Mouse (Mus musculus): ENCODE measurements around the gene Hs3st3b1.

Gene Hs3st3b1

DNA sequence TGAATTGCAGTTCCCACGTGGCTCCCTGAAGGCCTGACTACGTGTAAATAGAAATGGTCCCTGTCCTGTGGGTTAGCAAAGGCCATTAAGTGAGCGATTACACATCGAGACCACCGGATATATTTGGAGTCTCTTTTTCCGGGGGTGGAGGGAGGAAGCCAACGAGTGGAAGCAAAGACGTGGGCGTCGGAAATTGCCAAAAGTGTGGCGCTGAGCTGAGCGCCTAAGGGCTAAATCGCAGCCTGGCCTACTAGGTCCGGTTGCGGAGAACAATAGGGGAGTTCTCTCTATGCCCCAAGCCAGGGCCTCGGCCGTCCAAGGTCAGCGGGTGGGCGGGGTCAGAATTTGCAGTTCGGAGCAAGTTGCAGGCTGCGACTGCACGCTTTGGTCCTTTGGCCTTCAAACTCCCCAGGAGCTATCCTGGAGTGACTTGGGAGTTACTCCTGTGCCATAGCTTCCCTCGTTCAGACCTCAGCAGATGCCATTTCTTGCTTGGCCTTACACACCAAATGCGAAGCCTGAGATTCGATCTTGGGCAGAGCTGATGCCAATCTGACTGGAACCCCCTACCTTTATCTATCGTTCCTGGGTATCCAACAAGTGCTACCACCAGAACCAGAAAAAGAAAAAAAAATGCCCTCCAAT is 2.3 kb upstream of the Hs3st3b1 start:
- WGBS, result 19% methylated on average over 26 of the region's 26 CpGs

DNA sequence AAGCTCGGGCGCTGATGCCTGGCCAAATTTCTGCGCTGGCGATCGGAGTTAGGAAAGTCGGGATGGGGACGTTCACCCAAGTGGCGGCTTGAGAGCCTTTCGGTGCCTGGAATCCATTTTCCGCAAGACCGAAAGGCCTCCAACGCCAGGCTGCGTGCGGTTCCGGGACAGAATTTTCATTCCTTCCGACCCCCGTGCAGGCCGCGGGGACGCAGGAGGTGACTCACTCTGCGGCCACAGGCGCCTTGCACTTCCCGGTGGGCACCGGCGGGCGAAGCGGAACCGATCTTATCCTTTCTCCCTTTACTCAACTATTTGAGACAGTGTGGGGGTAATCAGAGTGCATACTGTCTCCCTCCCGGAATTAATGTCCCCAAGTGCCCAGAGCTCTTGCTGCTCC is 1.3 kb upstream of the Hs3st3b1 start:
- WGBS, result 7% methylated on average over 29 of the region's 29 CpGs

DNA sequence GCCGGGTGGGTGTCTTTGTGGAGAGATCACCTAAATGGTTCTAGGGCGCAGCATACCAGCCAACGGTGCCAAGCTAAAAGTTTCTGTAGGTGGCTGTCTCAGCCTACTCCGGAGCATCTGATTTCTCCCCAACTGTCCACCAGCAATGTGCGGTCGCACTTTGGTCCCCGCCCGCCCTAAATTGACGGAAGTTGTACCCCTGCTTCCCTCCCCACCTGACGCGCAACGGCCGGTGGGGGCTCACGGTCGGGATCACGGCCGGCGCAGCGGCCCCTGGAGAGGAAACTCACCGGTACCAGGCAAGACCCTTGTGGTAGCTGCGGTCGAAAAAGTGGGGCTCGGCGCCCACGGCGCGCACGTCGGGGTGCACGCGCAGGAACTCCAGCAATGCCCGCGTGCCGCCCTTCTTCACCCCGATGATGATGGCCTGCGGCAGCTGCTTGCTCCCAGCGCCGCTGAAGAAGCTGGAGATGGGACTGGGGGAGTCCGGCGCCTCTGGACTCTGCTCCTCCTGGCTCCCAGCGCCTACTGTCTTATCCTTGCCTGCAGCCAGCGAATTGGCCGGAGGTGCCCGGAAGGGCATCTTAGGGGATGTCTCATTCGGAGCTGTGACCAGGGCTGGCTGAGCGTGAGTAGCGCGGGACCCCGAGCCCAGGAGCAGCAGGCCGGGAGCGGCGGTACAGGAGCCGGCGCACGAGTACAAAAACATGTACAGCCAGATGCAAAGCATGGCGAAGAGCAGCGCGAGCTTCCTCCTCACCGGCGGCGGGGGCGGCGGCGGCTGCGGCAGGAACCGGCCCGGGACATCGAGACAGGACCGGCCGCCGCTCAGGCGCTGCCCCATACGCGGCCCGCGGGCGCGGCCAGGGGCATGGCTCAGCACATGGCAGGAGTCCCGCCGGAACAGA is 792 bp downstream of the Hs3st3b1 start:
- 1% methylated on average over 80 of the region's 80 CpGs for WGBS

DNA sequence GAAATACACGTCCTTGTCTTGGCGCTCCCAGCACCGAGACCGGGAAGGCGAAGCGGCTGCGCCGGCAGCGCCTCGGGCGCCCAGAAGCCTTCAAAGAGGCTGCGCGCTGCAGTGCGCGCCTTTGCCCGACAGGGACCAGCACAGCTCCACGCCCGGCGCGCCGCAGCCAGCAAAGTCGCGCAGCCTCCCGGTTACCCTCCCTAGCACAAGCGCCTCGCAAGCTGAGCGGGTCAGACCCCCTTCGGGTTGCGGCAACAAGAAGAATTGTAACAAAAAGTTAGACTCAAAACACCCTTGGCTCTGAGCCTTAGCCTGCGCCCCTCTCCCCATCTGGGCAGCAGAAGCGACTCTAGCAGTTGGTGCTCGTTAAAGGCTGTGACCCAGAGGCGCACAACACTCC is 1.6 kb downstream of the Hs3st3b1 start:
- under 1% methylated on average over 33 of the region's 33 CpGs for WGBS

- 24% methylated on average over 52 of the region's 52 CpGs for WGBS
Measured at GRCm38 (mm10) chr11:63919211-63920098, 2.6 kb downstream of the Hs3st3b1 start.

GRCm38 (mm10) chr11:63918321-63919105 is 3.6 kb downstream of the Hs3st3b1 start:
- WGBS, result 69% methylated on average over 17 of the region's 17 CpGs

DNA sequence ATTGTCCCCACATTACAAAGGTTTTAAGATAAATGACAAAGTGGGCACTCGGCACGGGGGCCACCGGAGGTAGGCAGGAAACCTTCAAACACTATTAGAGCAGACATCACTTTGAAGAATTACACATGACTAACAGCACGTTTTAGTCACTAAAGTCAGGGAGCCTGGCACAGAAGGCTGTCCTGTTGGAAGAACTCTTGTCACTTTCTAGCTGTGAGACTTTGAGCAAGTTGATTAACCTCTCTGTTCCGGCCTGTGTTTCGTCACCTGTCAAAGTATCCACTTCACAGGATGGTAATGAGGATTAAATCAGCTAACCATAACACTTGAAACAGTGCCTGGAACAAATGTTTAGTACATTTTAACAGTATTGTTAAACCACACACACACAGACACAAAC is 4.5 kb downstream of the Hs3st3b1 start:
- 59% methylated on average over 6 of the region's 6 CpGs for WGBS

DNA sequence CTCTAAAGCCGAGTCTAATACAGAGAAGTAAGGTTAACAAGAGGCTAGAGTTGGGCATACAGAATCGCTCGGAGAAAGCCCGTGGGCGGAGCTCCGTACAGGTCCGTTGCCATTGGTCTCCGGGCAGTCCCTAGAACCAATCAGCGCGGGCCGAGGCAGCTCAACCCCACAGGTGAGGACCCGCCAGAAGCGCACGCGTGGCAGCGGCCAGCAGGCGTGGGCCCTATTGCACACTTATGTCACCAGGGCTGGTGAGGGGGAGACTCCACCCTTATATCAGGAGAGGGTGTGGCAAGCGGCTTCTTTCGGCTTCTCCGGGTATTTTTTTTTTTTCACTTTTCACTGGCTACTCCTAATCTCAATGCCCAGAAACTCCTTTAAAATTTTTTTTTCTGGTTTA is 7.7 kb downstream of the Hs3st3b1 start:
- 3% methylated on average over 20 of the region's 20 CpGs for WGBS

DNA sequence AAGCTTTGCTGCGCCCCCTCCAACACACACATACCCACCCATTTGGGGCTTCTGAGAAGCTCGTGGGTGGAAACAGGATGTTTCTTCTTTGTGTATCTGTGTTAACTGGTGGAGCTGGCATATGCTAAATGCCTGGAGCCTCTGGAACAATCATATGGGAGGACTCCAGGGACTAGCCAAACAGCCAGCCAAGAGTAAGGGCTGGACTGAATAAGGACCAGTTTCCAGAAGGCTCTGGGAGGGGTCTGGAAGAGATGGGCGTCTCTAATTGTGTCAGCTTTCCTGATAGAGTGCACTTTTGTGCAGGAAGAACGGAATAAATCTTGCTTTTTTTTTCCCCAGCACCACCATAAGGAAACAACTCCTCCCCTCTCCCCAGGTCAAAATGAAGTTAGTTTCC is 8.2 kb downstream of the Hs3st3b1 start:
- WGBS, result 26% methylated on average over 4 of the region's 4 CpGs

GRCm38 (mm10) chr11:63911001-63911400 is 11.1 kb downstream of the Hs3st3b1 start:
- 73% methylated on average over 5 of the region's 5 CpGs for WGBS

DNA sequence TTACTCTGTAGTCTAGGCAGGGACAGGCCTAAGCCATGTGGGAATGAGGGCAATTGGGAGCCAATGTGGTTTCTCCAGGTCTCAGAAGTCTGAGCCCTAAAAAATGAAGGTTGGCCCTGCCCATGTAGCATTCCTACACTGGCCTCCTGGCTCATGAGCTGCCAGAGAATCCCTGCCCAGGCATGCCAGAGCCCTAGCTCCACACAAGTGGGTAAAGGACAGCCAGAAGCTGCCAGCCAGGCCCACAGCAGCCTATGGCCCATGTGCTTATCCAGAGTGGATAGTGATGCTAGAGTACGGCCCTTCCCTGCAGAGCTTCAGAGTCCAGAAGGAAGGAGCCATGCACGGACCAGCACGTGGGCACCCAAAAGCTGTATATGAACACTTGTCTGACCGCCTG is 12.1 kb downstream of the Hs3st3b1 start:
- WGBS, result 97% methylated on average over 4 of the region's 4 CpGs

GRCm38 (mm10) chr11:63908500-63908899 is 13.6 kb downstream of the Hs3st3b1 start:
- 87% methylated on average over 4 of the region's 4 CpGs for WGBS

GRCm38 (mm10) chr11:63906552-63907353 is 15.3 kb downstream of the Hs3st3b1 start:
- 75% methylated on average over 9 of the region's 9 CpGs for WGBS

GRCm38 (mm10) chr11:63904787-63905186 is 17.3 kb downstream of the Hs3st3b1 start:
- WGBS, result 76% methylated on average over 4 of the region's 4 CpGs

GRCm38 (mm10) chr11:63898509-63899168 is 23.5 kb downstream of the Hs3st3b1 start:
- 57% methylated on average over 9 of the region's 9 CpGs for WGBS

DNA sequence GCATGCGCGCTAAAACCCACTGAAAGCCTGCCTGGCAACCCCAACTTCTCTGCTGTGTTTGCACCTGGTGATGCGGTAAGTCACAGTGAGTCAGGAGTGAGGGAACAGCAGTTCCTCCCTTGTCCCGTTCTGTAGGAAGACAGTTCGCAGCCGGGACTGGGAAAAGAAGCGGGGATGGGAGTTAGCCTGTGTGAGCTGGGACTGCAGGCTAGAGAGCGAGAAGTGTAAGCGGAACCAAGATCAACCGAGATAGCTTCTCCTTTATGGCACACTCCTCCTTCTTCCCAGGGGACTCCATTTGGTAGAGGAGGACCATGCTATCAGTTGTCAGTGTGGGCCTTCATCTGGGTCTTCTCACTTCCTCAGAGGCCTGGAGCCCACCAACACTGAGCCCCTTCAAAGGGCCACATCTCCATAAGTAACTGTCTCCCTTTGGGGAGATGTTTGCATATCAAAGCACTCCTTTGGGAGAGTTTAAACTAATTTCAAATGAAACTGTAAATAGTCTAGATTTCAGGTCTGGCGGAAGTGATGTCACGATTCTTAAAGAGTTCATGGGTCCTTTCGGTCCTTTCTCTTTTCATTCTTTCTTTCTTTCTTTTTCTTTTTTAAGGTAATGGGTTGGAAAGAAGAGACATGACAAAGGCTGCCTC is 24.1 kb downstream of the Hs3st3b1 start:
- WGBS, result 78% methylated on average over 13 of the region's 13 CpGs

DNA sequence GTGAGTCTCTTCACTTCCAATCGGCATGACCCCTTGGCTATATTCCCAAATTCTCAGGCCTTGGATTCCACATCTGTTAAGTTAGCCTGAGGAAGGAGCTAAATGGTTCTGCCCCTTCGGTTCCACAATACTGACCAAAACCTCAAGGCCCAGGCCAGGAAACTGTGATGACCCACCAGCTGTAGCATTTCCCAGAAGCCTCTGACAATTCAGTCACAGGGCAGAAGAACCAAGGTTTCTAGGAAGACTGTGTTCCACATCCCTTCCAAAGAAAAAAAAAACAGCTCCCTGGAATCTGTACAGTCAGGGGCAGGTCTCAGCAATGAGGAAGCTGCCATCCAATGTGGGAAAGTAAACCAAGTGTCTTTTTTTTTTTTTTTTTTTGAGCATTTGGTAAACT is 25.1 kb downstream of the Hs3st3b1 start:
- 84% methylated on average over 2 of the region's 2 CpGs for WGBS

GRCm38 (mm10) chr11:63894188-63894587 is 27.9 kb downstream of the Hs3st3b1 start:
- 85% methylated on average over 6 of the region's 6 CpGs for WGBS

DNA sequence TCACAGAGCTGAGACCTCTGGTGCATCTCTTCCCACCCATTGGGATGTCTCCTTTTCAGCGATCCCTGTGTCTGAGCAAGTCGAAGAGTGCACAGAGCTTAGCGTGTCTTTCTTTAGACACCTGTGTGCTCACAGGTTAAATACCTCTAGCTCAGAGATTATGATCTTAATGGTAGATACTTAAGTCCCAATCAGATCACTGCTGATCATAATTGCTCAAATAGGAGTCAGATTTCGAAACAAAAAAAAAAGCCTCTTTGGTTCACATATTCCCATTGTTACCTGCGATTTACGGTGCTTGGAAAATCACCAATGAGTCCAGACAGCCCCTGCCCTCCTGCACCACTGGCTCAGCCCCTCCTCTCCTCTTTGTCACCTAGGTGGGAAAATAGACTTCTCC is 28.5 kb downstream of the Hs3st3b1 start:
- 83% methylated on average over 6 of the region's 6 CpGs for WGBS
